Mouse (Mus musculus) ES-Bruce4 (cell line): Measurements from ENCODE around the gene Gm15097. TPM values are rescaled to one million over a fixed set of nuclear protein-coding genes. Genes with fewer than 3 reads are reported as not detected.
"Not testable (repeated sequence)": the region's sequence is repeated elsewhere in the genome, so short reads cannot be mapped to it uniquely, and the experiment has no call there.

Experiments used
- H3K27ac ChIP-seq: 2 replicates; pipeline ENCODE4 v1.5.1; 2012; ENCODE audit warnings: low read length, inconsistent platforms; ENCODE audit not compliant: insufficient read depth
- H3K27me3 ChIP-seq: 2 replicates; pipeline ENCODE4 v1.6.1; 2012; ENCODE audit warnings: mild to moderate bottlenecking, low read length, inconsistent platforms; ENCODE audit not compliant: control insufficient read depth, poor library complexity, insufficient read depth, severe bottlenecking
- H3K36me3 ChIP-seq: 2 replicates; pipeline ENCODE4 v1.6.1; 2012; ENCODE audit warnings: inconsistent platforms, mild to moderate bottlenecking, low read length, moderate library complexity; ENCODE audit not compliant: control insufficient read depth, poor library complexity, insufficient read depth, severe bottlenecking
- H3K4me1 ChIP-seq: one replicate; pipeline ENCODE4 v1.8.1; 2011; ENCODE audit warnings: low read length; ENCODE audit not compliant: control insufficient read depth, insufficient read depth
- H3K4me3 ChIP-seq: 2 replicates; pipeline ENCODE4 v1.5.1; 2011; ENCODE audit warnings: low read depth, mild to moderate bottlenecking, low read length
- H3K9ac ChIP-seq: 2 replicates; pipeline ENCODE4 v1.6.1; 2012; ENCODE audit warnings: low read depth, mild to moderate bottlenecking, inconsistent platforms; ENCODE audit not compliant: poor library complexity, severe bottlenecking
- H3K9me3 ChIP-seq: replicated peaks from 2 replicates; pipeline ENCODE4 v1.6.1; 2012; ENCODE audit warnings: mild to moderate bottlenecking, low read length, inconsistent platforms; ENCODE audit not compliant: control insufficient read depth, poor library complexity, insufficient read depth, severe bottlenecking
- CTCF ChIP-seq: IDR thresholded peaks from one replicate; pipeline ENCODE4 v1.8.1; 2011; ENCODE audit warnings: low read depth, low read length
- polyA plus RNA-seq: library from polyadenylated mRNA; stranded (reverse); fragments of >200 nt; gene quantifications from 2 replicates; pipeline ENCODE4 v1.2.4, GENCODE M21; 2011; ENCODE audit warnings: low read depth; ENCODE audit not compliant: missing spikeins, insufficient read depth, insufficient read length

The Gm15097 gene
- polyA plus RNA-seq: 0.56 TPM in 1 of 2 replicates, not detected in the other

- not testable (repeated sequence) for H3K9ac ChIP-seq, H3K4me3 ChIP-seq, H3K27me3 ChIP-seq, H3K4me1 ChIP-seq, H3K9me3 ChIP-seq, H3K27ac ChIP-seq, H3K36me3 ChIP-seq
Measured at GRCm38 (mm10) chrX:149784173-149784572, at the start of gene Gm15097. Gm15097 (plus strand) TSS chrX:149784473.

- not testable (repeated sequence) for H3K9me3 ChIP-seq, H3K4me3 ChIP-seq, H3K4me1 ChIP-seq, H3K36me3 ChIP-seq, H3K27me3 ChIP-seq, H3K9ac ChIP-seq, H3K27ac ChIP-seq
- TF ChIP-seq CTCF: peak; percentile 8
Measured at GRCm38 (mm10) chrX:149762853-149763252, 21.4 kb upstream of the Gm15097 start.

- not testable (repeated sequence) for H3K4me3 ChIP-seq, H3K9ac ChIP-seq, H3K27me3 ChIP-seq, H3K4me1 ChIP-seq, H3K27ac ChIP-seq, H3K9me3 ChIP-seq, H3K36me3 ChIP-seq
Measured at GRCm38 (mm10) chrX:149811178-149811577, 26.9 kb downstream of the Gm15097 start.

Other genes starting within 250 kb of the Gm15097 start
- gene Gm10439, start 189.9 kb upstream of the Gm15097 start, polyA plus RNA-seq: not detected in 2 replicates
- not detected in 2 replicates for gene Gm15091, start 157.2 kb downstream of the Gm15097 start, polyA plus RNA-seq